Mouse (Mus musculus): ENCODE data around the gene Ccdc106. TPM values are rescaled to one million over a fixed set of nuclear protein-coding genes. Genes with fewer than 3 reads are reported as not detected.
"Not testable (repeated sequence)": the region's sequence is repeated elsewhere in the genome, so short reads cannot be mapped to it uniquely, and the experiment has no call there.

Gene Ccdc106
- polyA plus RNA-seq, 1 experiment from 2014 or later, result 1.5 TPM

DNA sequence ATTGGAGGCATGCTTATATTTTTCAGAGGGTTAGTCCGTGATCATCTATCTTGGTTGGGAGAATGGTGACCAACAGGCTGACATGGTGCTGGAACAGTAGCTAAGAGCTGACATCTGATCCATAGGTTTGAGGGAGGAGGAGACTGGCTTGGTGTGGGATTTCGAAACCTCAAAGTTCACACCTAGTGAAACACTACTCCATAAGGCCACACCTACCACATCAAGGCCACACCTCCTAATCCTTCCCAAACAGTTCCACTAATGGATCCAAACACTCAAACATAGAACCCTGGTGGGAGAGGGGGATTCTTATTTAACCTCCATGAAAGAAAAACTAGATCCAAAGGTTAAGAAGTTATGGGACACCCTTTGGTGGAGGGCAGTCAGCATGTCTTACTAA lies 3.4 kb upstream of the Ccdc106 start:
- no peak for ATAC-seq (ENCODE audit: insufficient number of reproducible peaks, low FRiP score)
- H3K4me3 ChIP-seq, result no peak overlapping the region
- H3K9ac ChIP-seq, result no peak overlapping the region
- no peak overlapping the region for H3K4me2 ChIP-seq
- WGBS, result 98% methylated on average over 2 of the region's 2 CpGs
- H3K9me3 ChIP-seq (replicated peaks), result no peaks in the 10 kb centered on the region
- no peaks in the 10 kb centered on the region for H3K27me3 ChIP-seq (replicated peaks)
- H3K27ac ChIP-seq (ENCODE audit: poor library complexity, severe bottlenecking), result no peak overlapping the region
- H3K36me3 ChIP-seq, result peaks cover 25% of the 10 kb centered on the region
- H3K4me1 ChIP-seq (replicated peaks), result peaks cover 17% of the 10 kb centered on the region

DNA sequence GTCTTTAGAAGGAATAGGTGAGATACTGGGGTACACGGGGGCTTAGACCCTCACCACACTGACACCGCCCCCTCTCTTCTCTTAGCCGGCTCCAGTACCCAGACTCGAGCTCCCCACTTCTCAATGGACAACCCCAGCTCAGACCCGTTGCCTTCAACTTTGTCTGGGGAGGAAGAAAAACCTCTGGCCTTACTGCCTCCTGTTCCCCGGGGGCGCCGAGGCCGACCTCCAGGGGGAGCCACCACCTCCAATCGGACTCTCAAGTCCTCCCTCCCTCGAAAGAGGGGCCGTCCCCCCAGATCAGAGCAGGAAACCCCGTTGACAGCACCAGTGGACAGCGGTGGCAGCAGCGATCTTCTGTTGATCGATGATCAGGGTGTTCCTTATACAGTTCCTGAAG lies 3.0 kb upstream of the Ccdc106 start:
- 90% methylated on average over 16 of the region's 16 CpGs for WGBS
- H3K27me3 ChIP-seq (replicated peaks), result no peaks in the 10 kb centered on the region
- peaks cover 25% of the 10 kb centered on the region for H3K36me3 ChIP-seq
- H3K9ac ChIP-seq, result no peak overlapping the region
- H3K4me2 ChIP-seq, result no peak overlapping the region
- ATAC-seq (ENCODE audit: insufficient number of reproducible peaks, low FRiP score), result no peak
- H3K4me3 ChIP-seq, result no peak overlapping the region
- H3K9me3 ChIP-seq (replicated peaks), result no peaks in the 10 kb centered on the region
- H3K4me1 ChIP-seq (replicated peaks), result peaks cover 17% of the 10 kb centered on the region
- H3K27ac ChIP-seq (ENCODE audit: poor library complexity, severe bottlenecking), result no peak overlapping the region

DNA sequence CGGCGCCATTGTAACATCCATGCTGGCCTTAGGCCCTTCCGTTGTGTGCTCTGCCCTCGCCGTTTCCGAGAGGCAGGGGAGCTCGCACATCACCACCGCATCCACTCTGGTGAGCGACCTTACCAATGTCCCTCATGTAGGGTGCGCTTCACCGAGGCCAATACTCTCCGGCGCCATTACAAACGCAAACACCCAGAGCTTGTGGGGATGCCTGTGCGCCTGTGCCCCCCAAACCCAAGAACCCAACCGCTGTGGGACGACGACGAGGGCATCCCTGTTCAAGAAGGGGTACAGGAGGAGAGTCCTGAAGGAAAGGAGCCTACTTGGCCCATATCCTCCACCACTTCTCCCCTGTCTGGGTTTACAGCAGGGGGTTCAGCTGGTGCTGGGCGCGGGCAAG lies 2.4 kb upstream of the Ccdc106 start:
- WGBS, result 96% methylated on average over 21 of the region's 21 CpGs
- Histone ChIP-seq H3K27ac (ENCODE audit: poor library complexity, severe bottlenecking) (no peak overlapping the region), H3K9me3 (replicated peaks) (no peaks in the 10 kb centered on the region), H3K4me3 (no peak overlapping the region), H3K4me1 (replicated peaks) (peaks cover 17% of the 10 kb centered on the region), H3K9ac (no peak overlapping the region), H3K4me2 (no peak overlapping the region), H3K36me3 (peaks cover 25% of the 10 kb centered on the region), H3K27me3 (replicated peaks) (no peaks in the 10 kb centered on the region)
- ATAC-seq (ENCODE audit: insufficient number of reproducible peaks, low FRiP score), result no peak

DNA sequence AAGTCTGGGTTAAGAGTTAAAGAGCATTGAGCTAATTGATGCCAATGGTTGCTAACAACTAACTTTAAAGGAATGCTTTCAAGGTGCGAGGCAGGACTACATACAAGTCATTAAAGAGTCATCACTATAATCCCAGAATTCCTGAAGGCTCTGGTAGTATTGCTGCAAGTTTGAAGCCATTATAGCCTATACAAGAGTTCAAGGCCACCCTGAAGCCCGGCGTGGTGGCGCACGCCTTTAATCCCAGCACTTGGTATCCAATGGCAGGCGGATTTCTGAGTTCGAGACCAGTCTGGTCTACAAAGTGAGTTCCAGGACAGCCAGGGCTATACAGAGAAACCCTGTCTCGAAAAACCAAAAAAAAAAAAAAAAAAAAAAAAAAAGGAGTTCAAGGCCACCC lies 777 bp upstream of the Ccdc106 start:
- WGBS, result 30% methylated on average over 8 of the region's 8 CpGs
- ATAC-seq (ENCODE audit: insufficient number of reproducible peaks, low FRiP score), result not testable (repeated sequence)

DNA sequence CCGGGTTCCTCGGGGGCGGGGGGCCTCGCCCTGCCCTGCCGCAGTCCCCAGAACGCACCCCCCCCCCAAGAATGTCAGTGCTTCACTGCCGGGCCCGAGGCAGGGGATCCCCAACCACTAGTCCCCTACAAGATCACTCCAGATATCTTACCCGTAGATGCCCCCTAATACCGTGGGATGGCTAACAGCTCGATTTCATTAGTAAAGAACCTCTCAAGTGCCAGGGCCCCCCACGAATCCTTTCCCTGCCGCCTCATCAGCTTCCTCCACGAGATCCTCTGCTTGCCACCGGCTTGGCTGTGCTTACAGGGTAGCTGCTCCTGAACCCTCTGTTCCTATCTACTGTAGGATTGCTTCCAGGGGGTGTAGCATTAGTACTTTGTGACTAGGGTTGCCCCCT lies 332 bp downstream of the Ccdc106 start:
- Histone ChIP-seq H3K27me3 (replicated peaks) (no peaks in the 10 kb centered on the region), H3K9me3 (replicated peaks) (no peaks in the 10 kb centered on the region), H3K4me2 (peak overlapping the region; percentile 90), H3K36me3 (peaks cover 49% of the 10 kb centered on the region), H3K4me1 (replicated peaks) (peaks cover 13% of the 10 kb centered on the region), H3K4me3 (peak overlapping the region; percentile 95), H3K9ac (peak overlapping the region; percentile 97), H3K27ac (ENCODE audit: poor library complexity, severe bottlenecking) (peak overlapping the region; percentile 97)
- ATAC-seq (ENCODE audit: insufficient number of reproducible peaks, low FRiP score), result peak; percentile 6; the same call in 1 of the 2 replicates
- WGBS, result under 1% methylated on average over 15 of the region's 15 CpGs

More for the DNA sequence above, 777 bp upstream of the Ccdc106 start:
- H3K36me3 ChIP-seq, result peaks cover 39% of the 10 kb centered on the region
- peak overlapping the region; percentile 90 for H3K4me2 ChIP-seq
- H3K27me3 ChIP-seq (replicated peaks); H3K9me3 ChIP-seq (replicated peaks): not testable (repeated sequence)
- H3K27ac ChIP-seq (ENCODE audit: poor library complexity, severe bottlenecking), result peak overlapping the region; percentile 97
- peak overlapping the region; percentile 95 for H3K4me3 ChIP-seq
- peaks cover 13% of the 10 kb centered on the region for H3K4me1 ChIP-seq (replicated peaks)
- H3K9ac ChIP-seq, result peak overlapping the region; percentile 97

DNA sequence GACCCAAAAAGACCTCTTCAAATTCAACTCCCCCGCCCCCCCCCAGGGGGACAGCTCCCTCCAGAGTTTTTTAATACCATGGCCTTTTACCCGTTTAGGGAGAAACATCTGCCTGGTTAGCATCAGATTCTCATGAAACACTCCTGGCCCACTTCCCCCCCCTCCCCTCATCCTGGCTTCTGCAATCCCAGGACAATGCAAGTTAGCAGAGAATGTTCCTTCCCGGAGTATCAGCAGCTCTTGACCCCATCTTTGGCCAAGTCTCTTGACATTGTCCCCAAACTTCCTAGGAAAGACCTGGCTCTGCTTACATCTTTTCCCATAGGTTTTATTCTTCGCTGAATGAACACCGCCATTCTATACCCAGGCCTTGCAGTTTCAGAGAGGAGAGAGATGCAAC lies 844 bp downstream of the Ccdc106 start:
- peaks cover 9% of the 10 kb centered on the region for H3K4me1 ChIP-seq (replicated peaks)
- peak overlapping the region; percentile 97 for H3K27ac ChIP-seq (ENCODE audit: poor library complexity, severe bottlenecking)
- no peaks in the 10 kb centered on the region for H3K27me3 ChIP-seq (replicated peaks)
- 49% methylated on average over 5 of the region's 5 CpGs for WGBS
- no peaks in the 10 kb centered on the region for H3K9me3 ChIP-seq (replicated peaks)
- H3K9ac ChIP-seq, result peak overlapping the region; percentile 97
- peak overlapping the region; percentile 95 for H3K4me3 ChIP-seq
- no peak for ATAC-seq (ENCODE audit: insufficient number of reproducible peaks, low FRiP score)
- peak overlapping the region; percentile 90 for H3K4me2 ChIP-seq
- H3K36me3 ChIP-seq, result peaks cover 55% of the 10 kb centered on the region

DNA sequence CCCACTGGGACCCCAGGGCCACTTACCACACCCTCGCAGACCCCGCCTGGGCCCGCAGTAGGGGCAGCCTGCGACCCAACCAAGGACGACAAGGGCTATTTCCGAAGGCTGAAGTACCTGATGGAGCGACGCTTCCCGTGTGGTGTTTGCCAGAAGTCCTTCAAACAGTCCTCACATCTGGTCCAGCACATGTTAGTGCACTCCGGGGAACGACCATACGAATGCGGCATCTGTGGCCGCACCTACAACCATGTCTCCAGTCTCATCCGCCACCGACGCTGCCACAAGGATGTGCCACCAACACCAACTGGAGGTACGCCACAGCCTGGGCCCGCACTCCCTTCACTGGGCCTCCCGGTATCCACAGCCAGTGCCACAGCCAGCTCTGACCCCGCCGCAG lies 9.2 kb downstream of the Ccdc106 start:
- H3K27me3 ChIP-seq (replicated peaks), result no peaks in the 10 kb centered on the region
- H3K4me1 ChIP-seq (replicated peaks), result no peaks in the 10 kb centered on the region
- peaks cover 97% of the 10 kb centered on the region for H3K36me3 ChIP-seq
- no peak overlapping the region for H3K9ac ChIP-seq
- no peak overlapping the region for H3K4me2 ChIP-seq
- 89% methylated on average over 22 of the region's 22 CpGs for WGBS
- ATAC-seq (ENCODE audit: insufficient number of reproducible peaks, low FRiP score), result no peak
- peaks cover 50% of the 10 kb centered on the region for H3K9me3 ChIP-seq (replicated peaks)
- no peak overlapping the region for H3K27ac ChIP-seq (ENCODE audit: poor library complexity, severe bottlenecking)
- H3K4me3 ChIP-seq, result no peak overlapping the region

DNA sequence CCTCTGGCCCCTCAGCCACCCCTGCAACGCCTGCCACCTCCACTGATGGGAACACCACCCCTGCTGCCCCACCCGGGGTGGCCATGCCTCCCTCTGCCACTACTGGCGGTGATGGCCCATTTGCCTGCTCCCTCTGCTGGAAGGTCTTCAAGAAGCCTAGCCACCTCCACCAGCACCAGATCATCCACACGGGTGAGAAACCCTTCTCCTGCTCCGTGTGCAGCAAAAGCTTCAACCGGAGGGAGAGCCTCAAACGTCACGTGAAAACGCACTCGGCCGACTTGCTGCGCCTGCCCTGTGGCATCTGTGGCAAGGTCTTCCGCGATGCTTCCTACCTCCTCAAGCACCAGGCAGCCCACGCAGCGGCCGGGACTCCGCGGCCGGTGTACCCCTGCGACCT lies 9.6 kb downstream of the Ccdc106 start:
- H3K4me2 ChIP-seq, result no peak overlapping the region
- peaks cover 97% of the 10 kb centered on the region for H3K36me3 ChIP-seq
- no peaks in the 10 kb centered on the region for H3K27me3 ChIP-seq (replicated peaks)
- no peak overlapping the region for H3K9ac ChIP-seq
- H3K4me3 ChIP-seq, result no peak overlapping the region
- H3K4me1 ChIP-seq (replicated peaks), result no peaks in the 10 kb centered on the region
- H3K27ac ChIP-seq (ENCODE audit: poor library complexity, severe bottlenecking), result no peak overlapping the region
- peaks cover 50% of the 10 kb centered on the region for H3K9me3 ChIP-seq (replicated peaks)
- 86% methylated on average over 21 of the region's 21 CpGs for WGBS
- ATAC-seq (ENCODE audit: insufficient number of reproducible peaks, low FRiP score), result no peak

DNA sequence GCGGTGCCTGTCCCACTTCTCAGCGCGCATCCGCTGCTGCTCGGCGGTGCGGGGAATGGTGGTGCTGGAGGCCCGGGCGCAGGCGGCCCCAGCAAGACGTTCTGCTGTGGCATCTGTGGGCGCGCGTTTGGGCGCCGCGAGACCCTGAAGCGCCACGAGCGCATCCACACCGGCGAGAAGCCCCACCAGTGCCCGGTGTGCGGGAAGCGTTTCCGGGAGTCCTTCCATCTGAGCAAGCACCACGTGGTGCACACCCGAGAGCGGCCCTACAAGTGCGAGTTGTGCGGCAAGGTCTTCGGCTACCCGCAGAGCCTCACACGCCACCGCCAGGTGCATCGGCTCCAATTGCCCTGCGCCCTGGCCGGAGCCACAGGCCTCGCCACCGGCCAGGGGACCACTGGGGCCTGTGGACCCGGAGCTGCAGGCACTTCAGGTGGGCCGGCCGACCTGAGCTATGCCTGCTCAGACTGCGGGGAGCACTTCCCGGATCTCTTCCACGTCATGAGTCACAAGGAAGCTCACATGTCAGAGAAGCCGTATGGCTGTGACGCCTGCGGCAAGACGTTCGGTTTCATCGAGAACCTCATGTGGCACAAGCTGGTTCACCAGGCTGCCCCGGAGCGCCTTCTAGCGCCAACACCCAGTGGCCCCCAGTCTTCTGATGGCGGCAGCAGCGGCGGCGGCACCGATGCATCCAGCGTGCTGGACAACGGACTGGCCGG lies 10.4 kb downstream of the Ccdc106 start:
- Histone ChIP-seq H3K4me2 (no peak overlapping the region), H3K36me3 (peaks cover 98% of the 10 kb centered on the region), H3K4me3 (no peak overlapping the region), H3K27me3 (replicated peaks) (no peaks in the 10 kb centered on the region), H3K27ac (ENCODE audit: poor library complexity, severe bottlenecking) (no peak overlapping the region), H3K9ac (no peak overlapping the region), H3K4me1 (replicated peaks) (no peaks in the 10 kb centered on the region), H3K9me3 (replicated peaks) (peaks cover 54% of the 10 kb centered on the region)
- 81% methylated on average over 63 of the region's 63 CpGs for WGBS
- no peak for ATAC-seq (ENCODE audit: insufficient number of reproducible peaks, low FRiP score)

DNA sequence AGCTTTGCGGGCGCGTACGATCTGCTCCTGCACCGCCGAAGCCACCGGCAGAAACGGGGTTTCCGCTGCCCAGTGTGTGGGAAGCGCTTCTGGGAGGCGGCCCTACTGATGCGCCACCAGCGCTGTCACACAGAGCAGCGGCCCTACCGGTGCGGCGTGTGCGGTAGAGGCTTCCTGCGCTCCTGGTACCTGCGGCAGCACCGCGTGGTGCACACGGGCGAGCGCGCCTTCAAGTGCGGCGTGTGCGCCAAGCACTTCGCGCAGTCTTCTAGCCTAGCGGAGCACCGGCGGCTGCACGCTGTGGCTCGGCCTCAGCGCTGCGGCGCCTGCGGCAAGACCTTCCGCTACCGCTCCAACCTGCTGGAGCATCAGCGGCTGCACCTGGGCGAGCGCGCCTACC lies 11.1 kb downstream of the Ccdc106 start:
- Histone ChIP-seq H3K36me3 (peaks cover 98% of the 10 kb centered on the region), H3K9me3 (replicated peaks) (peaks cover 56% of the 10 kb centered on the region), H3K4me1 (replicated peaks) (no peaks in the 10 kb centered on the region), H3K9ac (no peak overlapping the region), H3K27ac (ENCODE audit: poor library complexity, severe bottlenecking) (no peak overlapping the region), H3K4me2 (no peak overlapping the region), H3K27me3 (replicated peaks) (no peaks in the 10 kb centered on the region), H3K4me3 (no peak overlapping the region)
- 77% methylated on average over 46 of the region's 46 CpGs for whole genome bisulfite sequencing
- ATAC-seq (ENCODE audit: insufficient number of reproducible peaks, low FRiP score), result no peak

DNA sequence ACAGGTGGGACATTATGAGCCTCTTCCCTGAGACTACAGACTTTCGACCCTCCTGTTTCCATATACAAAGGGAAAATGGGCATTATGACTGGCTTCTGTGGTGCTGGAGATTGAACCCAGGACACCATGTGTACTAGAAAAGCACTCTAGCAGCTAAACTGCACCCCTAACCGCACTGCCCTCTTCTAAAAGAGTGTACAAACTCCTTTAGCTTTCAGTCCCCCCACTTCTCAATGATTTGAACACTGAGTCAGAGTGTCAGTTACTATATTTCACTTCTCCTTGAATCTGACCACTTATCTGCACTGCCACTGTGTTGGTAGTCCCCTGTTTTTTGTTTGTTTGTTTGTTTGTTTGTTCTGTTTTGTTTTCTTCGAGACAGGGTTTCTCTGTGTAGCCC lies 13.5 kb downstream of the Ccdc106 start, which contains the start of gene 4632433K11Rik:
TSS of gene 4632433K11Rik (plus strand) at position 301 of the 400 bp plus-strand sequence.
- Histone ChIP-seq H3K4me3 (no peak within 1 kb of the TSS), H3K9ac (no peak within 1 kb of the TSS), H3K27me3 (replicated peaks) (no peaks in the 10 kb centered on the region), H3K36me3 (peaks cover 77% of the 10 kb centered on the region), H3K27ac (ENCODE audit: poor library complexity, severe bottlenecking) (no peak within 1 kb of the TSS), H3K9me3 (replicated peaks) (peaks cover 48% of the 10 kb centered on the region), H3K4me2 (no peak within 1 kb of the TSS), H3K4me1 (replicated peaks) (peaks cover 7% of the 10 kb centered on the region)
- WGBS, result 84% methylated on average over 3 of the region's 3 CpGs
- no peak for ATAC-seq (ENCODE audit: insufficient number of reproducible peaks, low FRiP score)

DNA sequence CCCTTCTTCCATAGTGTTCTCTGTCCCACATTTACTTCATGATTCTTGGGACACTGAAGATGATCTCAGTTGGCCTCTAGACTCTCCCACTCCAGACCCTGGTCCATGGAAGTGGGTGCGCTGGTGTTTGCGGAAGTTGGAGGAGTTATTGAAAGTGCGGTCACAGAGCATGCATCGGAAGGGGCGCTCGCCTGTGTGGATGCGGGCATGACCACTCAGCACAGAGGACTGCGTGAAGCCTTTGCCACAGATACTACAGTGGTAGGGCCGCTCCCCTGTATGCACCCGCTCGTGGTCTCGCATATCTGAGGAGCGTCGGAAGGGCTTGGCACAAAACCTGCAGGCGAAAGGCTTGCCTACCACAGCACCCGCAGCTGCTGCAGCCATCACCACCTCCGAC lies 15.3 kb downstream of the Ccdc106 start:
- peaks cover 59% of the 10 kb centered on the region for H3K36me3 ChIP-seq
- H3K4me2 ChIP-seq, result no peak overlapping the region
- H3K4me3 ChIP-seq, result no peak overlapping the region
- H3K9ac ChIP-seq, result no peak overlapping the region
- no peak overlapping the region for H3K27ac ChIP-seq (ENCODE audit: poor library complexity, severe bottlenecking)
- no peaks in the 10 kb centered on the region for H3K27me3 ChIP-seq (replicated peaks)
- WGBS, result 94% methylated on average over 17 of the region's 17 CpGs
- ATAC-seq (ENCODE audit: insufficient number of reproducible peaks, low FRiP score), result no peak
- peaks cover 30% of the 10 kb centered on the region for H3K9me3 ChIP-seq (replicated peaks)
- H3K4me1 ChIP-seq (replicated peaks), result peaks cover 10% of the 10 kb centered on the region

Data from heart, embryonic 12.5 days (tissue).